Mouse (Mus musculus) layer of hippocampus, adult 2 months (tissue): ENCODE results near the gene Prmt9. TPM values are rescaled to one million over a fixed set of nuclear protein-coding genes. Genes with fewer than 3 reads are reported as not detected.

Experiments used
- DNase-seq, 2 experiments: peaks; one replicate each; pipeline ENCODE4 v3.0.0; 2022; ENCODE audit warnings: low spot score in 2 of 2
- H3K27ac ChIP-seq: fragments of 200-600 bp; 2 replicates; pipeline ENCODE4 v1.8.1; 2022
- H3K4me3 ChIP-seq: fragments of 200-600 bp; 2 replicates; pipeline ENCODE4 v1.8.1; 2022; ENCODE audit warnings: mild to moderate bottlenecking
- CTCF ChIP-seq: fragments of 200-600 bp; conservative IDR thresholded peaks from 2 replicates; pipeline ENCODE4 v1.8.1; 2022; ENCODE audit warnings: antibody characterized with exemption, mild to moderate bottlenecking, moderate library complexity
- total RNA-seq, 2 experiments: library from RNA; stranded (reverse); gene quantifications; 2 replicates each; pipeline ENCODE4 v1.2.3; 2021

The Prmt9 gene
- total RNA-seq, 2 experiments from 2014 or later: 17.9 to 21.5 TPM

- no peak for TF ChIP-seq CTCF
- DNase-seq: no peak
- Histone ChIP-seq H3K4me3 (peak overlapping the region; percentile 76), H3K27ac (peak overlapping the region; percentile 72; the same call in 1 of the 2 replicates)
These were observed 30.7 kb upstream of the Prmt9 start for GRCm38 (mm10) chr8:77518201-77519115.

DNA sequence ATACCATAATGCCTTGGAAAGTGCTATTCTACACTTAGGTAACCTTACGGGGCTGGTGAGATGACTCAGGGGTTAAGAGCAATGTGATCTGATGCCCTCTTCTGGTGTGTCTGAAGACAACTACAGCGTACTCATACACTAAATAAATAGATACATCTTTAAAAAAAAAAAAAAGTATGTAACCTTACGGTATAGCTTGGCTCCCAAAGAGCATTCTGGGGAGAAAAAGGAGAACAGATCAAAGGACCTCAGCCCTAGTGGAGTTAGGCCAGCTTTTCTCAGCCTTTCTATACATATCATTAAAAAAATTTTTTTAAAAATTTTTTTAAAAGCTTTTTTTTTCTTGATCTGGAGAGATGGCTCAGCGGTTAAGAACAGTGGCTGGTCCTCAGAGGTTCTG, 28.6 kb upstream of the Prmt9 start:
- no peak for DNase-seq
- Histone ChIP-seq H3K27ac (no peak overlapping the region), H3K4me3 (no peak overlapping the region)
- peak; percentile 24; the same call in 1 of the 2 replicates for TF ChIP-seq CTCF

DNA sequence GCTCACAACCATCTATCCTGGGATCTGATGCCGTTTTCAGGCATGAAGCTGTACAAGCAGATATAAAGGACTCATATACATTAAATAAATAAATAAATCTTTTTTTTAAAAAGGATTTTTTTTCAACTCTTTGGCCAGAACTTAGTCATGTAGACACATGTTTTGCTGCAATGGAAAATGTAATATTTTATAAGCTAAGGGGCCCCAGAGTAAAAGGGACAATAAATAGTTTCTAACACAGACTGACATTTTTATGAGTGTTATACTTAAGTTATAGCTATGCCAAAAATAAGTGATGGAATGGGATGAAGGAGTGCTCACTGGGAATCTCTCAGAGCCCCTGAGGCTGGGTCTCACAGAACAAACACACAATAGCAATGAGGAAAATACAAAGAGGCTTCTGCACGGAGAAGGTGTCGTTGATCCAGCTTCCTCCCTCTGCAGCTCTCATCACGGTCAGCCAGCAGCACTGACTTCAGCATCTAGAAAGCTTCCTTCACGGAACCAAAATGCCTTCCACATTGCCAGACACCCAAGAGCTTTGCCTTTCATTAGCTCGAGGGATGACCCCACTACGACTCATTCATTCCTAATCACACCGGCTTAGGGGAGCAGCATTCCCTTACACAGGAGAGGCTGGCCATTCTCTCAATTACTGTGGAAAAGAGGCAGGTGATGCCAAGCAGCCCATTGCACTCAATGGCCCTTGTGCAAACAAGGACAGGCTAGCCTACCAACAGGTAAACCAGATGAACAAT, 28.0 kb upstream of the Prmt9 start:
- Histone ChIP-seq H3K27ac (no peak overlapping the region), H3K4me3 (no peak overlapping the region)
- DNase-seq: no peak
- no peak for TF ChIP-seq CTCF

DNA sequence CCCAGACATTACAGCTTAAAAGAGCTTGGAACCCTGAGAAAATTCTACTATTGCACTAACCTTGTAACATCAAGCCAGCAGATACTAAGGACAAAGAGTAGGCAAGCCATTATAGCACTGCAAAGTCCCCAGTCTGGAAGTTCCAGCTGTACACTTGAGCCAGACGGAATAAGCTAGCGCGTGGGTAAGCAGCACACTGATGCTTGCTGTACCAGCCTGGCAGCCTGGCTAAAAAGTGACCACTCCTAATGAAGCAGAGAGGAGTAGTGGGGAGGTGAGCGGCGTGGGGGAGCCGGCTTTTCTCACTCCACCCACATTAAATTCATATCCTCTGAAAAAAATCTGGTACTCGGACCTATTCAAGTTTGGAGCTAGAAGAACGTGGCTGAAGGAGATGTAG, 26.2 kb upstream of the Prmt9 start:
- no peak for DNase-seq
- Histone ChIP-seq H3K27ac (no peak overlapping the region), H3K4me3 (no peak overlapping the region)
- no peak for TF ChIP-seq CTCF

DNA sequence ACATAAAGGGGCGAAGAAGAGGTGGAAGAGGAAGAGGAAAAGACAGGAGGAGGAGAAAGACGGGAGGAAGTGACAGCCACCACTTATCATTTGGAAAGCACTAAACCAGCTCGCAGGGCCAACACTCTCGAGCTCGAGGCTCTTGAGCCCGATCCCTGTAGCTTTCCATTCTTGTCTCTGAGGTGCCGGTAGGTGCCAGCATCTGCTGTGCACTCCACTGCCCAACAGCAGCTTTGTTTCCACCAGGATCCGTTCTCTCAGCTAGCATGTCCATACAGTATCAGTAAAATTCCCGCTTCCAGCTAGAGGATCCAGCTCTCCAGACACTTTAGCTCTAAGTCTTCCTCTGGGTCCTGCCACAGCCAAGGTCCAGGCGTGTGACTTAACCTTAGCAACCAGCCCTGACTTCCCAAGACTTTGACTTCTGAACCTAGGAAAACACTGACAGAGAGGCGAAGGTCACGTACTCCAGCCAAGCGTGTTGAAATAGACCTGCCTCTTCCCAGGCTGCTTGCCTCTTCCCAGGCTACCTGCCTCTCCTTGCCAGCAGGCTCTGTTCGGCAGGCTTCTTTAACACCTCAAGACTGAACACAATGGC, 25.1 kb upstream of the Prmt9 start:
- TF ChIP-seq CTCF: no peak
- DNase-seq: no peak
- H3K27ac ChIP-seq: no peak overlapping the region
- no peak overlapping the region for H3K4me3 ChIP-seq

- Histone ChIP-seq H3K4me3 (no peak overlapping the region), H3K27ac (no peak overlapping the region)
- no peak for DNase-seq
- peak; percentile 44 for TF ChIP-seq CTCF
These were observed 24.3 kb upstream of the Prmt9 start for GRCm38 (mm10) chr8:77524906-77525305.

GRCm38 (mm10) chr8:77526130-77526529, 23.1 kb upstream of the Prmt9 start:
- TF ChIP-seq CTCF: no peak
- H3K27ac ChIP-seq: no peak overlapping the region
- no peak for DNase-seq
- no peak overlapping the region for H3K4me3 ChIP-seq

GRCm38 (mm10) chr8:77534358-77534992, 14.7 kb upstream of the Prmt9 start:
- no peak for TF ChIP-seq CTCF
- H3K27ac ChIP-seq: no peak overlapping the region
- no peak for DNase-seq
- no peak overlapping the region for H3K4me3 ChIP-seq

GRCm38 (mm10) chr8:77535026-77535595, 14.1 kb upstream of the Prmt9 start:
- H3K27ac ChIP-seq: no peak overlapping the region
- TF ChIP-seq CTCF: peak; percentile 85

DNA sequence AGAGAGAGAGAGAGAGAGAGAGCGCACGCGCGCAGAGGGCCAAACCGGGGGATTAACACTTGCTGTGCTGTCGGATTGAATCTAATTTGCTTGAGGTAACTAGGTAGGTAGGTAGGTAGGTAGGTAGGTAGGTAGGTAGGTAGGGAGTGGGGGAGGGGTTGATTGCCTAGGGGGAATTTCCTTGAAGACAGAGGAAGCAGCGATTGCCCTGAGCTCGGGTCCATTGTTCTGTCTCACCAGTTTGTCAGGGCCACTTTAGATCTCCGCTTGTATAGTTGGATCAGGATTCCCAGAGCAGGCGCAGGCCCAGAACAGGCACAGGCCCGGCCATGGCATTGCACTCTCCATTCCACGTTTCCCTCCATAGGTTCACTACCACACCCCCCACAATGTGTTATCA, 12.4 kb upstream of the Prmt9 start:
- DNase-seq: no peak
- TF ChIP-seq CTCF: no peak
- Histone ChIP-seq H3K4me3 (no peak overlapping the region), H3K27ac (no peak overlapping the region)

More at GRCm38 (mm10) chr8:77535026-77535595, 14.1 kb upstream of the Prmt9 start:
- peak in 1 of 2 experiments; percentile 46 for DNase-seq
- H3K4me3 ChIP-seq: no peak overlapping the region

DNA sequence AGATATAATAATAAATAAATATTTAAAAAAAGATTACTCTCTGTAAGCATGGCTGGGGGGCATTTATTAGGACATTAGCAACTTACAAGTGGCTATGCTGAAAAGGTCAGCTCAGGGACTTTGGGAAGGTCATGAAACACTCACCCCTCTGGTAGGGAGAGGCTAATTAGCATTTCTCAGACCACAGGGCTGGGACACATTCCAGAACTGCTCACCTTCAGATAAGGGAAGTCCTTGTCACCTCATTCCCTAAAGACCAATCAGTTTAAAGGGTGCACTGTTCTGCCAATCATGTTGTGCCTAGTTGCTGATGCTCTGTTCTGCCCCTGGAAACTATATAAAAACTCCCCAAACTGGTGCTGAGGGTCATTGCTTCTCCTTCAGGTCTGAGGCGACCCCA, 10.9 kb upstream of the Prmt9 start:
- TF ChIP-seq CTCF: no peak
- Histone ChIP-seq H3K27ac (no peak overlapping the region), H3K4me3 (no peak overlapping the region)
- no peak for DNase-seq

DNA sequence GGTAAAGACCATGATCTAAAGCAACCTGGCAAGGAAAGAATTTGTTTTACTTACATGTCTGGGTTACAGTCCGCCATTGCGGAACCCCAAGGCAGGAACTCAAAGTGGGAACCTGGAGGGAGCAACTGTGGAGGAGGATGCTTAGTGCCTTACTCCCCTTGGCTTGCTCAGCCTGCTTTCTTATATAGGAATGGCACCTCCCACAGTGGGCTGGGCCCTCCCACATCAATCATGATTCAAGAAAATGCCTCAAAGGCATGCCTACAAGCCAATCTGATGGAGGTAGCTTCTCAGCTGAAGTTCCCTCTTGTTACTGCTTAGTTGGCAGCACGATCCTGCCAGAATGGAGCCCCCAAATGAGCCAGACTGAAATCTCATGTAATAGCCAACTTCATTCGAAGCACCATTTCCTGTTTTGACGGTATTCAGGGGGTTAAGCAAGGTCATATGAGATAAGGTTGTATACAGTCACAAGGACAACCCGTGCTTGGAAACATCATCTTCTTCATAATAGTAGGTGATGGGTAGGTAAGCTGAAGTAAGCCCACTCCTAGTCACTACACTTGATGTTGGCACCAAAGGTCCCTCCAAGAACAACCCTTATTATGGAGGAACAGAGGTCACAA, 5.9 kb upstream of the Prmt9 start:
- no peak for TF ChIP-seq CTCF
- Histone ChIP-seq H3K27ac (no peak overlapping the region), H3K4me3 (no peak overlapping the region)
- no peak for DNase-seq
